Mouse (Mus musculus) liver, embryonic 11.5 days (tissue): ENCODE data around the gene Cabp2. TPM values are rescaled to one million over a fixed set of nuclear protein-coding genes. Genes with fewer than 3 reads are reported as not detected.

Experiments used
- ATAC-seq: fragments of 200-750 bp; cut with Nextera tagmentation; replicated peaks from 2 replicates; pipeline ENCODE4 v1.8.0; 2017; ENCODE audit warnings: moderate number of reproducible peaks, mild to moderate bottlenecking, moderate TSS enrichment, moderate library complexity; ENCODE audit not compliant: low FRiP score
- DNase-seq: peaks from one replicate; pipeline ENCODE4 v3.0.0-alpha.2; 2017; ENCODE audit warnings: low spot score
- H3K27ac ChIP-seq: fragments of 300-500 bp; sonication (generic); 2 replicates; pipeline ENCODE4 v1.5.1; 2014; ENCODE audit warnings: mild to moderate bottlenecking, low read depth, low read length, control low read depth
- H3K27me3 ChIP-seq: fragments of 300-500 bp; sonication (generic); replicated peaks from 2 replicates; pipeline ENCODE4 v1.6.1; 2014; ENCODE audit warnings: low read length, mixed read lengths; ENCODE audit not compliant: control insufficient read depth, insufficient read depth
- H3K36me3 ChIP-seq: fragments of 300-500 bp; sonication (generic); 2 replicates; pipeline ENCODE4 v1.6.1; 2014; ENCODE audit warnings: mild to moderate bottlenecking, low read length, moderate library complexity, mixed read lengths; ENCODE audit not compliant: control insufficient read depth, insufficient read depth
- H3K4me1 ChIP-seq: fragments of 300-500 bp; sonication (generic); replicated peaks from 2 replicates; pipeline ENCODE4 v1.6.1; 2014; ENCODE audit warnings: low read length, mixed read lengths; ENCODE audit not compliant: control insufficient read depth, insufficient read depth
- H3K4me2 ChIP-seq: fragments of 300-500 bp; sonication (generic); 2 replicates; pipeline ENCODE4 v1.6.1; 2014; ENCODE audit warnings: mild to moderate bottlenecking, control low read depth, moderate library complexity
- H3K4me3 ChIP-seq: fragments of 300-500 bp; sonication (generic); 2 replicates; pipeline ENCODE4 v1.5.1; 2014; ENCODE audit warnings: low read depth, low read length, control low read depth
- H3K9ac ChIP-seq: fragments of 300-500 bp; sonication (generic); 2 replicates; pipeline ENCODE4 v1.6.1; 2014; ENCODE audit warnings: low read depth, low read length, control low read depth
- H3K9me3 ChIP-seq: fragments of 300-500 bp; sonication (generic); 2 replicates; pipeline ENCODE4 v1.6.1; 2016; ENCODE audit warnings: low read length, inconsistent platforms, mixed read lengths; ENCODE audit not compliant: control insufficient read depth
- WGBS: fragments of 180-500 bp; shearing (Covaris S2); extraction: QIAGEN DNeasy Blood & Tissue Kit; methylation state at CpG from one replicate; pipeline ENCODE4 v1.1.7; 2014; 5-methylcytosine and 5-hydroxymethylcytosine counted together
- polyA plus RNA-seq: library from polyadenylated mRNA; unstranded; fragments of >200 nt; fragmentation: Nextera tagmentation; extraction: Ambion mirVana; gene quantifications from 2 replicates; pipeline ENCODE4 v1.2.1, GENCODE M21; 2014

The Cabp2 gene
- polyA plus RNA-seq, 1 experiment from 2014 or later, result 0.52 TPM

GRCm38 (mm10) chr19:4103294-4103693 lies 21.9 kb downstream of the Cabp2 start:
- no peak overlapping the region for H3K27ac ChIP-seq
- H3K9me3 ChIP-seq, result no peaks in the 10 kb centered on the region
- WGBS, result 90% methylated on average over 18 of the region's 18 CpGs
- H3K4me3 ChIP-seq, result no peak overlapping the region
- ATAC-seq (no peak), DNase-seq (no peak)
- no peak overlapping the region for H3K4me2 ChIP-seq
- peaks cover 23% of the 10 kb centered on the region for H3K4me1 ChIP-seq
- H3K27me3 ChIP-seq, result peaks cover 27% of the 10 kb centered on the region
- H3K36me3 ChIP-seq, result no peaks in the 10 kb centered on the region
- H3K9ac ChIP-seq, result no peak overlapping the region

- H3K36me3 ChIP-seq, result no peaks in the 10 kb centered on the region
These were observed 22.4 kb downstream of the Cabp2 start for GRCm38 (mm10) chr19:4103792-4104191.

GRCm38 (mm10) chr19:4104675-4105194 lies 23.4 kb downstream of the Cabp2 start:
- ATAC-seq (no peak), DNase-seq (no peak)
- H3K4me1 ChIP-seq, result peaks cover 9% of the 10 kb centered on the region
- WGBS, result 86% methylated on average over 16 of the region's 16 CpGs
- no peak overlapping the region for H3K4me2 ChIP-seq
- H3K27ac ChIP-seq, result no peak overlapping the region
- H3K27me3 ChIP-seq, result peaks cover 27% of the 10 kb centered on the region
- H3K4me3 ChIP-seq, result no peak overlapping the region
- H3K36me3 ChIP-seq, result no peaks in the 10 kb centered on the region
- no peak overlapping the region for H3K9ac ChIP-seq
- H3K9me3 ChIP-seq, result no peaks in the 10 kb centered on the region

More at GRCm38 (mm10) chr19:4103792-4104191, 22.4 kb downstream of the Cabp2 start:
- no peak overlapping the region for H3K27ac ChIP-seq
- peaks cover 27% of the 10 kb centered on the region for H3K27me3 ChIP-seq
- DNase-seq, result no peak
- no peak overlapping the region for H3K9ac ChIP-seq
- H3K9me3 ChIP-seq, result no peaks in the 10 kb centered on the region
- no peak overlapping the region for H3K4me3 ChIP-seq
- H3K4me1 ChIP-seq, result peaks cover 18% of the 10 kb centered on the region
- 39% methylated on average over 3 of the region's 3 CpGs for WGBS
- no peak for ATAC-seq
- no peak overlapping the region for H3K4me2 ChIP-seq

- Histone ChIP-seq H3K27me3 (peaks cover 11% of the 10 kb centered on the region), H3K4me1 (no peaks in the 10 kb centered on the region), H3K36me3 (no peaks in the 10 kb centered on the region), H3K4me3 (no peak overlapping the region), H3K9ac (no peak overlapping the region), H3K9me3 (no peaks in the 10 kb centered on the region), H3K27ac (no peak overlapping the region), H3K4me2 (no peak overlapping the region)
- 85% methylated on average over 14 of the region's 14 CpGs for WGBS
- ATAC-seq (no peak), DNase-seq (no peak)
These were observed 25.3 kb downstream of the Cabp2 start for GRCm38 (mm10) chr19:4106654-4107053.

- H3K27me3 ChIP-seq, result 0 out of 2 replicates have a peak, but pooled peaks cover 5% of the 10 kb centered on the region
- peaks cover 2% of the 10 kb centered on the region; the same call in 1 of the 2 replicates for H3K36me3 ChIP-seq
- no peak overlapping the region for H3K4me3 ChIP-seq
- H3K9ac ChIP-seq, result no peak overlapping the region
- DNase-seq (no peak), ATAC-seq (no peak)
- no peak overlapping the region for H3K4me2 ChIP-seq
- no peaks in the 10 kb centered on the region for H3K9me3 ChIP-seq
- H3K27ac ChIP-seq, result no peak overlapping the region
- WGBS, result 83% methylated on average over 9 of the region's 9 CpGs
- peaks cover 7% of the 10 kb centered on the region for H3K4me1 ChIP-seq
These were observed 27.2 kb downstream of the Cabp2 start for GRCm38 (mm10) chr19:4108535-4108934.

GRCm38 (mm10) chr19:4112063-4112960 lies 30.9 kb downstream of the Cabp2 start:
- Histone ChIP-seq H3K36me3 (peaks cover 23% of the 10 kb centered on the region), H3K27me3 (no peaks in the 10 kb centered on the region), H3K9ac (no peak overlapping the region), H3K27ac (no peak overlapping the region), H3K4me1 (peaks cover 17% of the 10 kb centered on the region), H3K9me3 (no peaks in the 10 kb centered on the region), H3K4me3 (no peak overlapping the region), H3K4me2 (no peak overlapping the region)
- ATAC-seq (no peak), DNase-seq (no peak)
- WGBS, result 90% methylated on average over 26 of the region's 26 CpGs

GRCm38 (mm10) chr19:4113186-4113805 lies 31.9 kb downstream of the Cabp2 start:
- peak overlapping the region; percentile 58 for H3K27ac ChIP-seq
- peaks cover 17% of the 10 kb centered on the region for H3K4me1 ChIP-seq
- WGBS, result 57% methylated on average over 13 of the region's 13 CpGs
- DNase-seq (no peak), ATAC-seq (peak; percentile 64)
- peak overlapping the region; percentile 7; the same call in 1 of the 2 replicates for H3K4me3 ChIP-seq
- H3K36me3 ChIP-seq, result peaks cover 23% of the 10 kb centered on the region
- peak overlapping the region; percentile 52 for H3K9ac ChIP-seq
- no peaks in the 10 kb centered on the region for H3K9me3 ChIP-seq
- H3K27me3 ChIP-seq, result no peaks in the 10 kb centered on the region
- H3K4me2 ChIP-seq, result peak overlapping the region; percentile 48

GRCm38 (mm10) chr19:4113806-4114230 lies 32.4 kb downstream of the Cabp2 start:
- Histone ChIP-seq H3K9ac (peak overlapping the region; percentile 52), H3K27ac (peak overlapping the region; percentile 58), H3K4me1 (peaks cover 17% of the 10 kb centered on the region), H3K36me3 (peaks cover 23% of the 10 kb centered on the region), H3K9me3 (no peaks in the 10 kb centered on the region), H3K4me2 (peak overlapping the region; percentile 48), H3K4me3 (peak overlapping the region; percentile 11; the same call in 1 of the 2 replicates), H3K27me3 (no peaks in the 10 kb centered on the region)
- 33% methylated on average over 5 of the region's 5 CpGs for WGBS
- ATAC-seq, result peak; percentile 38; the same call in 1 of the 2 replicates
- no peak for DNase-seq
